Mouse (Mus musculus): ENCODE data around the gene Fam53b. TPM values are rescaled to one million over a fixed set of nuclear protein-coding genes. Genes with fewer than 3 reads are reported as not detected.
A peak's percentile ranks its signal among the peaks of the same experiment; 100 is the strongest.

The Fam53b gene
- polyA plus RNA-seq, 1 experiment from 2014 or later = 17.2 TPM

GRCm38 (mm10) chr7:132713483-132714126 is 100.1 kb downstream of the Fam53b start:
- peak; percentile 55 for DNase-seq

GRCm38 (mm10) chr7:132712956-132713355 is 100.7 kb downstream of the Fam53b start:
- Histone ChIP-seq H3K9me3 (ENCODE audit: low read length) (no peaks in the 10 kb centered on the region), H3K36me3 (replicated peaks; ENCODE audit: insufficient read depth, low read length) (peaks cover 48% of the 10 kb centered on the region), H3K4me3 (ENCODE audit: low read depth, low read length) (no peak overlapping the region), H3K27me3 (ENCODE audit: insufficient read depth, low read length) (no peaks in the 10 kb centered on the region), H3K27ac (ENCODE audit: low read depth) (peak overlapping the region; percentile 89), H3K4me2 (ENCODE audit: low read depth, low read length) (no peak overlapping the region), H3K9ac (replicated peaks) (no peak overlapping the region), H3K4me1 (ENCODE audit: insufficient read depth) (peaks cover 39% of the 10 kb centered on the region)
- DNase-seq (no peak), ATAC-seq (no peak)
- TF ChIP-seq EP300 (IDR thresholded peaks at IDR 0.05; ENCODE audit: low read depth) (no peak), CTCF (IDR thresholded peaks at IDR 0.05; ENCODE audit: low read depth) (no peak)
- WGBS (ENCODE audit: insufficient replicate concordance) = 65% methylated on average over 7 of the region's 7 CpGs

More at GRCm38 (mm10) chr7:132713483-132714126, 100.1 kb downstream of the Fam53b start:
- Histone ChIP-seq H3K4me2 (ENCODE audit: low read depth, low read length) (peak overlapping the region; percentile 18; the same call in 1 of the 2 replicates), H3K9me3 (ENCODE audit: low read length) (no peaks in the 10 kb centered on the region), H3K4me1 (ENCODE audit: insufficient read depth) (peaks cover 43% of the 10 kb centered on the region), H3K36me3 (replicated peaks; ENCODE audit: insufficient read depth, low read length) (peaks cover 50% of the 10 kb centered on the region), H3K9ac (replicated peaks) (no peak overlapping the region; the same call in 1 of the 2 replicates), H3K27me3 (ENCODE audit: insufficient read depth, low read length) (no peaks in the 10 kb centered on the region), H3K27ac (ENCODE audit: low read depth) (peak overlapping the region; percentile 89), H3K4me3 (ENCODE audit: low read depth, low read length) (no peak overlapping the region)
- WGBS (ENCODE audit: insufficient replicate concordance) = 39% methylated on average over 8 of the region's 8 CpGs
- no peak for TF ChIP-seq EP300 (IDR thresholded peaks at IDR 0.05; ENCODE audit: low read depth)
- TF ChIP-seq CTCF (IDR thresholded peaks at IDR 0.05; ENCODE audit: low read depth) = peak; percentile 5; the same call in 1 of the 2 replicates
- ATAC-seq = peak; percentile 16; the same call in 1 of the 2 replicates

GRCm38 (mm10) chr7:132712044-132712708 is 101.5 kb downstream of the Fam53b start:
- Histone ChIP-seq H3K9ac (replicated peaks) (no peak overlapping the region), H3K4me1 (ENCODE audit: insufficient read depth) (peaks cover 31% of the 10 kb centered on the region), H3K9me3 (ENCODE audit: low read length) (no peaks in the 10 kb centered on the region), H3K4me2 (ENCODE audit: low read depth, low read length) (no peak overlapping the region), H3K4me3 (ENCODE audit: low read depth, low read length) (no peak overlapping the region), H3K36me3 (replicated peaks; ENCODE audit: insufficient read depth, low read length) (peaks cover 48% of the 10 kb centered on the region), H3K27me3 (ENCODE audit: insufficient read depth, low read length) (no peaks in the 10 kb centered on the region), H3K27ac (ENCODE audit: low read depth) (0 out of 2 replicates have a peak overlapping the region, but pooled peaks have one; percentile 39)
- DNase-seq (no peak), ATAC-seq (no peak)
- TF ChIP-seq CTCF (IDR thresholded peaks at IDR 0.05; ENCODE audit: low read depth) (no peak), EP300 (IDR thresholded peaks at IDR 0.05; ENCODE audit: low read depth) (no peak)
- 50% methylated on average over 16 of the region's 16 CpGs for WGBS (ENCODE audit: insufficient replicate concordance)

GRCm38 (mm10) chr7:132711579-132711978 is 102.1 kb downstream of the Fam53b start:
- no peak overlapping the region for H3K4me3 ChIP-seq (ENCODE audit: low read depth, low read length)
- H3K9me3 ChIP-seq (ENCODE audit: low read length) = no peaks in the 10 kb centered on the region
- H3K36me3 ChIP-seq (replicated peaks; ENCODE audit: insufficient read depth, low read length) = peaks cover 48% of the 10 kb centered on the region
- no peak for DNase-seq
- 70% methylated on average over 9 of the region's 9 CpGs for WGBS (ENCODE audit: insufficient replicate concordance)
- peaks cover 30% of the 10 kb centered on the region for H3K4me1 ChIP-seq (ENCODE audit: insufficient read depth)
- no peak for ATAC-seq
- no peaks in the 10 kb centered on the region for H3K27me3 ChIP-seq (ENCODE audit: insufficient read depth, low read length)
- H3K9ac ChIP-seq (replicated peaks) = no peak overlapping the region
- no peak overlapping the region for H3K4me2 ChIP-seq (ENCODE audit: low read depth, low read length)
- TF ChIP-seq EP300 (IDR thresholded peaks at IDR 0.05; ENCODE audit: low read depth) (no peak), CTCF (IDR thresholded peaks at IDR 0.05; ENCODE audit: low read depth) (no peak)
- 0 out of 2 replicates have a peak overlapping the region, but pooled peaks have one; percentile 39 for H3K27ac ChIP-seq (ENCODE audit: low read depth)

GRCm38 (mm10) chr7:132705130-132705529 is 108.6 kb downstream of the Fam53b start:
- DNase-seq (peak; percentile 61), ATAC-seq (peak; percentile 26; the same call in 1 of the 2 replicates)
- Histone ChIP-seq H3K36me3 (replicated peaks; ENCODE audit: insufficient read depth, low read length) (no peaks in the 10 kb centered on the region), H3K27ac (ENCODE audit: low read depth) (no peak overlapping the region), H3K4me3 (ENCODE audit: low read depth, low read length) (no peak overlapping the region), H3K27me3 (ENCODE audit: insufficient read depth, low read length) (no peaks in the 10 kb centered on the region), H3K9me3 (ENCODE audit: low read length) (no peaks in the 10 kb centered on the region), H3K9ac (replicated peaks) (no peak overlapping the region), H3K4me1 (ENCODE audit: insufficient read depth) (peaks cover 2% of the 10 kb centered on the region; the same call in 1 of the 2 replicates), H3K4me2 (ENCODE audit: low read depth, low read length) (no peak overlapping the region)
- 81% methylated on average over 7 of the region's 7 CpGs for WGBS (ENCODE audit: insufficient replicate concordance)
- TF ChIP-seq CTCF (IDR thresholded peaks at IDR 0.05; ENCODE audit: low read depth) (peak; percentile 70), EP300 (IDR thresholded peaks at IDR 0.05; ENCODE audit: low read depth) (no peak)

- Histone ChIP-seq H3K4me2 (ENCODE audit: low read depth, low read length) (no peak overlapping the region), H3K9me3 (ENCODE audit: low read length) (no peaks in the 10 kb centered on the region), H3K27me3 (ENCODE audit: insufficient read depth, low read length) (no peaks in the 10 kb centered on the region), H3K9ac (replicated peaks) (no peak overlapping the region), H3K27ac (ENCODE audit: low read depth) (no peak overlapping the region), H3K36me3 (replicated peaks; ENCODE audit: insufficient read depth, low read length) (no peaks in the 10 kb centered on the region), H3K4me1 (ENCODE audit: insufficient read depth) (peaks cover 2% of the 10 kb centered on the region; the same call in 1 of the 2 replicates), H3K4me3 (ENCODE audit: low read depth, low read length) (no peak overlapping the region)
- DNase-seq = no peak
- TF ChIP-seq EP300 (IDR thresholded peaks at IDR 0.05; ENCODE audit: low read depth) (no peak), CTCF (IDR thresholded peaks at IDR 0.05; ENCODE audit: low read depth) (no peak)
- WGBS (ENCODE audit: insufficient replicate concordance) = 86% methylated on average over 8 of the region's 8 CpGs
- no peak for ATAC-seq
These were observed 109.3 kb downstream of the Fam53b start for GRCm38 (mm10) chr7:132704310-132704875.
